Mouse (Mus musculus): Measurements from ENCODE around the gene Zfp771.
A peak's percentile ranks its signal among the peaks of the same experiment; 100 is the strongest.

- TF ChIP-seq EP300 (IDR thresholded peaks at IDR 0.05; ENCODE audit: low read depth) = no peak
- TF ChIP-seq CTCF (IDR thresholded peaks at IDR 0.05; ENCODE audit: low read depth) = peak; percentile 96
Measured at GRCm38 (mm10) chr7:127214981-127215871, 28.8 kb upstream of the Zfp771 start.
